Mouse (Mus musculus) midbrain, embryonic 10.5 days (tissue): ENCODE data around the gene Mfn2. TPM values are rescaled to one million over a fixed set of nuclear protein-coding genes. Genes with fewer than 3 reads are reported as not detected.

Experiments
- DNase-seq: peaks from one replicate; pipeline ENCODE4 v3.0.0-alpha.2; 2017; ENCODE audit warnings: low spot score
- H3K27ac ChIP-seq: fragments of 300-500 bp; sonication (generic); replicated peaks from 2 replicates; pipeline ENCODE4 v1.5.1; 2016; ENCODE audit warnings: mild to moderate bottlenecking
- H3K27me3 ChIP-seq: fragments of 300-500 bp; sonication (generic); 2 replicates; pipeline ENCODE4 v1.6.1; 2016; ENCODE audit warnings: low read depth, mild to moderate bottlenecking; ENCODE audit not compliant: poor library complexity, severe bottlenecking
- H3K36me3 ChIP-seq: fragments of 300-500 bp; sonication (generic); 2 replicates; pipeline ENCODE4 v1.6.1; 2016; ENCODE audit warnings: mild to moderate bottlenecking, moderate library complexity
- H3K4me1 ChIP-seq: fragments of 300-500 bp; sonication (generic); 2 replicates; pipeline ENCODE4 v1.6.1; 2016
- H3K4me3 ChIP-seq: fragments of 300-500 bp; sonication (generic); 2 replicates; pipeline ENCODE4 v1.5.1; 2016; ENCODE audit warnings: mild to moderate bottlenecking, moderate library complexity
- H3K9me3 ChIP-seq: fragments of 300-500 bp; sonication (generic); replicated peaks from 2 replicates; pipeline ENCODE4 v1.6.1; 2016; ENCODE audit warnings: mild to moderate bottlenecking
- WGBS: fragments of 180-500 bp; shearing (Covaris S2); methylation state at CpG from one replicate; pipeline ENCODE4 v1.1.7; 2016; 5-methylcytosine and 5-hydroxymethylcytosine counted together
- polyA plus RNA-seq: library from polyadenylated mRNA; unstranded; fragments of >200 nt; fragmentation: Nextera tagmentation; extraction: Ambion mirVana; gene quantifications from 2 replicates; pipeline ENCODE4 v1.2.1, GENCODE M21; 2016

Gene Mfn2
- polyA plus RNA-seq, 1 experiment from 2014 or later: 45.1 TPM

- 84% methylated on average over 3 of the region's 3 CpGs for WGBS
- H3K27ac ChIP-seq: peak overlapping the region; percentile 99; the same call in 1 of the 2 replicates
- no peak for DNase-seq
- peak overlapping the region; percentile 93 for H3K4me3 ChIP-seq
- no peaks in the 10 kb centered on the region for H3K9me3 ChIP-seq
- peaks cover 44% of the 10 kb centered on the region for H3K36me3 ChIP-seq
- no peaks in the 10 kb centered on the region for H3K27me3 ChIP-seq
- H3K4me1 ChIP-seq: peaks cover 14% of the 10 kb centered on the region
Measured at GRCm38 (mm10) chr4:147903601-147904000, 903 bp downstream of the Mfn2 start.

DNA sequence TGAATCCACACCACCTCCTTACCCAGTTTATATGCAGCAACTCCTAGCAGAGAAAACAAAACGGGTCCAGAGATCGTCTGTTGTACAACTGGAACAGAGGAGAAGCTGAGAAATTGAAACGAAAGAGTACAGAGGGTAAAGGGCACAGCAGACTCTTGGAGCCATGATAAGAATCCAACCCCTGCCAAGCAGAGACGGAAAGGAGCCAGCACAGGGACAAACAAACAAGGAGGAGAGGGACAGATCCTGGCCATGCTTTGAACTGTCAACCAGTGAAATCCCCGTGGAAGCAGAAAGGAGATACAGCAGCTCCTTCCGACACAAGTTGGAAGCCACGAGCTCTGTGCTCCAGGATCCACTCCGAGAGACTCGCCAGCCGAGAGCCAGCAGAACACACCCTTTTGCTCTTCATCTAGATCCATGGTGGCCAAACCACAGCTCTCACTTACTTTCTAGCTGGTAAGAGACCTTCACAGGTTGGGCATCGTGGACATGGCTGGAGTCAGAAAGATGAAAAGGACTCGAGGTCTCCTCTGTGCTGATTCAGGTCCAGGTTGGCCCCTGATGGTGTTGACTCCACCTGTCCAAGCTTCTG is 1.5 kb downstream of the Mfn2 start:
- no peak overlapping the region for H3K4me3 ChIP-seq
- no peaks in the 10 kb centered on the region for H3K27me3 ChIP-seq
- no peaks in the 10 kb centered on the region for H3K9me3 ChIP-seq
- H3K27ac ChIP-seq: no peak overlapping the region
- H3K4me1 ChIP-seq: peaks cover 14% of the 10 kb centered on the region
- 93% methylated on average over 12 of the region's 12 CpGs for WGBS
- peaks cover 50% of the 10 kb centered on the region for H3K36me3 ChIP-seq
- DNase-seq: no peak

GRCm38 (mm10) chr4:147900452-147900851 is 4.1 kb downstream of the Mfn2 start:
- Histone ChIP-seq H3K27ac (no peak overlapping the region), H3K4me1 (peaks cover 14% of the 10 kb centered on the region), H3K27me3 (no peaks in the 10 kb centered on the region), H3K36me3 (peaks cover 75% of the 10 kb centered on the region), H3K9me3 (no peaks in the 10 kb centered on the region), H3K4me3 (no peak overlapping the region)
- WGBS: 89% methylated on average over 7 of the region's 7 CpGs
- no peak for DNase-seq

DNA sequence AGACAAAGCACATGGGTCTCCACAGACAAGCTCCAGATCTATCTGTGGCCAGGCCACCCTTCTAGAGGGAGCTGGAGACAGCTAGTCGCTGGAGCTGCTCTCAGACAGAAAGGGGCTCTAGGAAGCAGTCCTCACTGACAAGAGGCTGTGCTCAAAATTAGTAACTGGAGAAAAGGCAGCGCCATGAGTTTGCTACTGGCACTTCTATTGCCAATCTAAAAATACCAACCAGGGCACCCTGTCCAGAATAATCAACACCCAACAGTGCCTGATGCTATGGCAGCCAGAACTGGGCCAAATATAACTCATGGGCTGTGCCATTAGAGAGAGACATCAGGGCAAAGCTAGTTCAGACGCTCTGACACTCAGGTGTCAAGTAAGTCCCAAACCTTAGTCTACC is 7.2 kb downstream of the Mfn2 start:
- Histone ChIP-seq H3K27me3 (no peaks in the 10 kb centered on the region), H3K4me1 (no peaks in the 10 kb centered on the region), H3K36me3 (peaks cover 96% of the 10 kb centered on the region), H3K9me3 (no peaks in the 10 kb centered on the region), H3K4me3 (no peak overlapping the region), H3K27ac (no peak overlapping the region)
- no peak for DNase-seq
- WGBS: 89% methylated on average over 3 of the region's 3 CpGs

DNA sequence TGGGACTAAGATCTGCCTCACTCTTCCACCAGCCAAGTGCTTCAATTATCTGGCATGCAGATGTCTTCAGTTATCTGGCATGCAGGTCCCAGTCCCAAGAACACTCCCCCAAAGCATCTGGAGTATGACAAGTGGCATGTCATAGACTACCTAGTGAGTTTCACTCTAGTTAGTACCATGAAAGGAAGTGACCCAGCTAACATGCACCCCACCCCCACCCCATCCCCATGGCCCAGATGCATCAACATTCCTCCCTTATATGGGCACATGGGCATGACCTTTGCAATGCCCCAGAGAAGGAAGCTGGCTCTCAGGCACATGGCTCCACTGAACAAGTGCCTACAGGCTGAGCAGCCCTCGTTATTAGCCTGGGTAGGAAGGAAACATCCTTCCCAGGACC is 8.1 kb downstream of the Mfn2 start:
- H3K27me3 ChIP-seq: no peaks in the 10 kb centered on the region
- no peaks in the 10 kb centered on the region for H3K9me3 ChIP-seq
- peaks cover 96% of the 10 kb centered on the region for H3K36me3 ChIP-seq
- DNase-seq: no peak
- WGBS: 81% methylated on average over 1 of the region's 1 CpGs
- H3K4me3 ChIP-seq: no peak overlapping the region
- H3K27ac ChIP-seq: no peak overlapping the region
- no peaks in the 10 kb centered on the region for H3K4me1 ChIP-seq

GRCm38 (mm10) chr4:147895815-147896330 is 8.6 kb downstream of the Mfn2 start:
- no peak overlapping the region for H3K4me3 ChIP-seq
- H3K27me3 ChIP-seq: no peaks in the 10 kb centered on the region
- 90% methylated on average over 4 of the region's 4 CpGs for WGBS
- no peak overlapping the region for H3K27ac ChIP-seq
- no peak for DNase-seq
- H3K36me3 ChIP-seq: peaks cover 99% of the 10 kb centered on the region
- no peaks in the 10 kb centered on the region for H3K4me1 ChIP-seq
- no peaks in the 10 kb centered on the region for H3K9me3 ChIP-seq

DNA sequence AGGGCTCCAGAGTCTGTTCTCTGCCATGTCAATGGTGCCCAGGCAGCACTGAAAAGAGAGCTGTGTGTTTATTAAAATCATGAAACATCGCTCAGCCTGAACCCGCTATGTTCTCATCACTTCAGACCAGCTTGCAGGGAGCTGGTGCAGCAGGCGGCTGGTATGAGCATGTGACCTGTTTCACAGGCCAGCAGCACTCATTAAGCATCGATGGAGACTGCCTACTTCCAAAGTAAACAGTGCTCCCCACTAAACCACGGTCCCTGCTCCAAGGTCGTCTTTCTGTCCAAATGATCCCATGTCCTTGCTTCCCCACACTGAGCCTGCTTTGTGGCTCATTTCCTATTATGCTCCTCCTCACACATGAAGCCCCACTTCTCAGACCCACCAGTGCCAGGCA is 14.2 kb downstream of the Mfn2 start:
- H3K27ac ChIP-seq: no peak overlapping the region
- H3K4me1 ChIP-seq: no peaks in the 10 kb centered on the region
- no peak overlapping the region for H3K4me3 ChIP-seq
- peaks cover 95% of the 10 kb centered on the region for H3K36me3 ChIP-seq
- H3K27me3 ChIP-seq: no peaks in the 10 kb centered on the region
- 93% methylated on average over 6 of the region's 6 CpGs for WGBS
- DNase-seq: no peak
- no peaks in the 10 kb centered on the region; the same call in 1 of the 2 replicates for H3K9me3 ChIP-seq

DNA sequence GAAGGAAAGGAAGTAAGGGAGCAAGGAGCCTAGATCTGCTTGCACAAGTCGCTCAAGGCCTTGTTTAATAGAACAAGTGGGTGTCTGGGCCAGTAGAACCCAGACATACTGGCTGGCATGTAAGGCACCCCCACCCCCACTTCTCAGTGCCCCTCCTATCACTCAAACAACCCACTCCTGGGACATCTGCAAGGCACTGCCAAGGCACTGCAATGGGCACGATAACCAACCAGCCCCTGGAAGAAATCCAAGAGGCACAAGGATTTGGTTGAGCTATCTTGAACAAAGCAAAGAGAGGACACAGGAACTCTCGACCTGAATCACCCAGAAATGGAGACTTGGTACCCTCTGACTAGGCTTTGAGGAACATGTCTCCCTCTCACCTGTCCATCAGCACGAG is 16.3 kb downstream of the Mfn2 start:
- Histone ChIP-seq H3K9me3 (no peaks in the 10 kb centered on the region; the same call in 1 of the 2 replicates), H3K27ac (no peak overlapping the region), H3K4me1 (no peaks in the 10 kb centered on the region), H3K4me3 (no peak overlapping the region), H3K27me3 (no peaks in the 10 kb centered on the region), H3K36me3 (peaks cover 95% of the 10 kb centered on the region)
- 88% methylated on average over 4 of the region's 4 CpGs for WGBS
- no peak for DNase-seq

DNA sequence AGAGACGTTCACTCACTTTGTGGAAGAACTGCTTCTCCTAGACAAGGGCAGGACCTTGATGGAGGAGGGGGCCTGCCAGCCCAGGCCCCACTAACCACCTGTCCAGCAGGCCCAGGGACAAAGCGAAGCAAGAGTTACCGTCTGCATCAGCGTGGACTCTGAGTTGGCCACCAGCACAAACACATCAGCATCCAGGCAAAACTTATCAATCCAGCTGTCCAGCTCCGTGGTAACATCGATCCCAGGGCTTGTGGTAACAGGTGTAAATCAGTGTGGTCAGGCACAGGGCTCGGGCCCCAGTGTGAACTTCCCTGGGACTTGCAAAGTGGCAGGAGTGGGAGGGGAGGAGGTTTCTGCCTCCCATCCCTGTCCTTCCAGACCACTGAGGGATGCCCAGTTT is 17.2 kb downstream of the Mfn2 start:
- H3K4me3 ChIP-seq: no peak overlapping the region
- no peak overlapping the region for H3K27ac ChIP-seq
- no peak for DNase-seq
- H3K27me3 ChIP-seq: no peaks in the 10 kb centered on the region
- H3K36me3 ChIP-seq: peaks cover 95% of the 10 kb centered on the region
- no peaks in the 10 kb centered on the region; the same call in 1 of the 2 replicates for H3K9me3 ChIP-seq
- no peaks in the 10 kb centered on the region for H3K4me1 ChIP-seq
- 94% methylated on average over 7 of the region's 7 CpGs for WGBS

- DNase-seq: no peak
- Histone ChIP-seq H3K27me3 (no peaks in the 10 kb centered on the region), H3K27ac (no peak overlapping the region), H3K9me3 (no peaks in the 10 kb centered on the region; the same call in 1 of the 2 replicates), H3K4me3 (no peak overlapping the region), H3K36me3 (peaks cover 95% of the 10 kb centered on the region), H3K4me1 (no peaks in the 10 kb centered on the region)
- 92% methylated on average over 12 of the region's 12 CpGs for WGBS
Measured at GRCm38 (mm10) chr4:147886158-147886557, 18.3 kb downstream of the Mfn2 start.

DNA sequence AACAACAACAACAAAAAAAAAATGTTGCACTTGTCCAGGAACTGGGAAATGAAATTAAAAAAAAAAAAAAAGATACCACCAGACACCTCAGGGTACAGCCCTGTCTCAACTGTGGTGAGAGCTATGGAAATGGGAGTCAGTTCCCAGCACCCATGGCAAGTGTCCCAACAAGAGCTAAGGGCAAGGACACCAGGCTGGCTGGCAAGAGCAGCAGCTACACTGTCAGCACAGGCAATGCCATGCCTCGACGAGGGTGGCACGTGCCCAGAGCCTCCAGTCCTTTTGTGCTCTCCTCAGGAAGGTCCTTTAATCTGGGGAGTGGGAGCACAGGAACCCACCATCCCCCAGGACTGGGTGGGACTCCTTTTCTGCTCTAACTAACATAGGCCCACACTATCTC is 20.4 kb downstream of the Mfn2 start:
- Histone ChIP-seq H3K4me3 (no peak overlapping the region), H3K9me3 (no peaks in the 10 kb centered on the region; the same call in 1 of the 2 replicates), H3K27ac (no peak overlapping the region), H3K4me1 (0 out of 2 replicates have a peak, but pooled peaks cover 4% of the 10 kb centered on the region), H3K36me3 (peaks cover 98% of the 10 kb centered on the region), H3K27me3 (no peaks in the 10 kb centered on the region)
- 86% methylated on average over 3 of the region's 3 CpGs for WGBS
- DNase-seq: no peak

GRCm38 (mm10) chr4:147883041-147883440 is 21.5 kb downstream of the Mfn2 start:
- H3K9me3 ChIP-seq: no peaks in the 10 kb centered on the region; the same call in 1 of the 2 replicates
- 86% methylated on average over 6 of the region's 6 CpGs for WGBS
- 0 out of 2 replicates have a peak, but pooled peaks cover 4% of the 10 kb centered on the region for H3K4me1 ChIP-seq
- H3K4me3 ChIP-seq: no peak overlapping the region
- no peaks in the 10 kb centered on the region for H3K27me3 ChIP-seq
- H3K27ac ChIP-seq: no peak overlapping the region
- H3K36me3 ChIP-seq: peaks cover 98% of the 10 kb centered on the region
- no peak for DNase-seq

DNA sequence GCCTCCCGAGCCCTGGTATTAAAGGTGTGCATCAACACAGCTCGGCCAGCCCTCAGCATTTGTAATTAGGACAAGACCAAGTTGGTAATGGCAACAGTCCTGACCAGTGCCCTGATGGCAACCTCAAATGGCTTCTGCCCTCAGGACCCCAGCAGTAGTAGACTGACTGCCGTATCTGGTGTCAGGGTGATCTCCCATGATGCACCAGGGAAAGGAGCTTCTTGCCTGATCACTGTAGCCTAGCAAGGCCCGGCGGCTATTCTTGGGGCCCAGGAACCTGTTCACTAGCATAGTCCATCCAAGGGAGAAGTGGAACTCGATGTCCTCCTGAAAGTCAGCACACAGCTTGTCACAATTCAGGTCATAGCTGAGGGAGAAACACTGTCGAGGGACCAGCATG is 22.7 kb downstream of the Mfn2 start:
- no peak overlapping the region for H3K27ac ChIP-seq
- WGBS: 96% methylated on average over 7 of the region's 7 CpGs
- peaks cover 98% of the 10 kb centered on the region for H3K36me3 ChIP-seq
- DNase-seq: no peak
- H3K27me3 ChIP-seq: no peaks in the 10 kb centered on the region
- no peaks in the 10 kb centered on the region; the same call in 1 of the 2 replicates for H3K9me3 ChIP-seq
- 0 out of 2 replicates have a peak, but pooled peaks cover 4% of the 10 kb centered on the region for H3K4me1 ChIP-seq
- no peak overlapping the region for H3K4me3 ChIP-seq
